9 mouse cellular contexts compared by ENCODE assay signal in genomic region chr1:89070871-89071361, GRCm38 (mm10). TPM values are rescaled to one million over a fixed set of nuclear protein-coding genes. Genes with fewer than 3 reads are reported as not detected.
DNase-seq lines count a peak whose midpoint lies in the region; ATAC-seq lines count a peak whose summit lies in the region.
"Had no signal": no experiment of that assay in that cellular context is flagged by ENCODE, and none has a peak within 500 bp of the region (broad histone marks: within the 10 kb centered on the region; RNA-seq: fewer than 3 reads in every experiment).

No protein-coding gene starts in this region.

- peak; percentile 9; the same call in 1 of the 2 replicates for ATAC-seq in embryonic facial prominence, embryonic 14.5 days (ENCODE audit: low read depth)

- H3K4me2 ChIP-seq in embryonic facial prominence, embryonic 14.5 days (ENCODE audit: low read depth, low read length), result peak overlapping the region; percentile 67

- no peaks in the 10 kb centered on the region for H3K27me3 ChIP-seq in embryonic facial prominence, embryonic 14.5 days (replicated peaks; ENCODE audit: control insufficient read depth, insufficient read depth, low read length)
- H3K27me3 ChIP-seq: CH12.LX had no signal

- peak overlapping the region; percentile 87 for H3K4me3 ChIP-seq in embryonic facial prominence, embryonic 14.5 days (ENCODE audit: low read depth, low read length)
- peak overlapping the region; percentile 42 for H3K4me3 ChIP-seq in macrophage (ENCODE audit: inconsistent target)

- peak overlapping the region; percentile 84 for H3K27ac ChIP-seq in embryonic facial prominence, embryonic 14.5 days (replicated peaks; ENCODE audit: low read depth, low read length)
- no peak overlapping the region for H3K27ac ChIP-seq in macrophage

- H3K9me3 ChIP-seq in embryonic facial prominence, embryonic 14.5 days (ENCODE audit: control insufficient read depth, low read length), result no peaks in the 10 kb centered on the region

- H3K4me1 ChIP-seq in embryonic facial prominence, embryonic 14.5 days (ENCODE audit: control insufficient read depth, insufficient read depth, low read length), result peaks cover 31% of the 10 kb centered on the region

- peak; percentile 18 for DNase-seq in cerebellum, adult 11-12 months
- DNase-seq in cerebellum, adult 9-10 months, result no peak
- peak; percentile 30 for DNase-seq in adipocyte (ENCODE audit: low spot score)
- DNase-seq in embryonic facial prominence, embryonic 14.5 days (ENCODE audit: low spot score), result no peak
- DNase-seq in heart, postnatal 4 days, result peak; percentile 66
- peak; percentile 23 to 62 for DNase-seq in left cerebral cortex, postnatal 10 days (ENCODE audit: extremely low spot score in 1 of 2, low spot score in 2 of 2)
- DNase-seq in testis, postnatal 14 days (ENCODE audit: low spot score), result peak; percentile 29

- H3K79me2 ChIP-seq in macrophage (ENCODE audit: inconsistent target), result no peaks in the 10 kb centered on the region

- H3K9ac ChIP-seq in embryonic facial prominence, embryonic 14.5 days (ENCODE audit: low read depth, low read length), result peak overlapping the region; percentile 81

- H3K36me3 ChIP-seq in embryonic facial prominence, embryonic 14.5 days (ENCODE audit: control insufficient read depth, insufficient read depth, low read length), result no peaks in the 10 kb centered on the region
- H3K36me3 ChIP-seq in macrophage (ENCODE audit: inconsistent target), result no peaks in the 10 kb centered on the region

- intact Hi-C loops in left cerebral cortex, postnatal 10 days (cut with DNase I), result loop anchor here (5.0 kb wide), 2 partner anchors 121 to 314 kb away; no protein-coding TSS in a partner anchor

- under 1% methylated on average over 28 of the region's 28 CpGs for WGBS in embryonic facial prominence, embryonic 14.5 days
- 5% methylated on average over 28 of the region's 28 CpGs for WGBS in macrophage (ENCODE audit: missing documents)

RNA-seq across cellular contexts. Expression of gene Sh3bp4, which starts 0.7 kb away (rescaled TPM):
- polyA plus RNA-seq in embryonic facial prominence, embryonic 14.5 days (2014; fragmentation: Nextera tagmentation; extraction: Ambion mirVana), result 23.1 and 24.0 TPM in 2 replicates
- 10 to 100 TPM; 43.5 to 45.3 TPM for total RNA-seq in heart, postnatal 4 days (2021)
- 10 to 100 TPM; 24.4 to 25.9 TPM for total RNA-seq in left cerebral cortex, postnatal 10 days (2021)
- 10 to 100 TPM in 7 of 26 experiments, 1 to 10 TPM in 19; 1.9 to 29.8 (median 5.8) TPM for total RNA-seq in macrophage (2018; cell fraction: chromatin; rRNA removed)
- 10 to 100 TPM in 2 of 26 experiments, 1 to 10 TPM in 24; 2.2 to 19.5 (median 6.0) TPM for total RNA-seq in macrophage (2018; cell fraction: cytosol; rRNA removed)
- total RNA-seq in macrophage (2018; cell fraction: nucleus; rRNA removed), result 10 to 100 TPM in 4 of 26 experiments, 1 to 10 TPM in 22; 1.3 to 27.4 (median 7.3) TPM
- 1.9 to 2.1 TPM (median 2.1 TPM) in 3 replicates for polyA plus RNA-seq in macrophage (2018)
- total RNA-seq: CH12.LX had no signal

Comparison
In these comparisons a context has a peak if more than half of its experiments do, and no peak if none do; other contexts are left out.
1. DNase-seq: peak in cerebellum, adult 11-12 months (single experiment), adipocyte (single experiment), heart, postnatal 4 days (single experiment), left cerebral cortex, postnatal 10 days (2 of 2) and testis, postnatal 14 days (single experiment); none in cerebellum, adult 9-10 months (single experiment) and embryonic facial prominence, embryonic 14.5 days (single experiment).